Mouse (Mus musculus): ENCODE results near the gene Zfyve27.

The Zfyve27 gene

GRCm38 (mm10) chr19:42237602-42238340 is 74.0 kb downstream of the Zfyve27 start:
- no peak for DNase-seq (ENCODE audit: low spot score)

GRCm38 (mm10) chr19:42238341-42238715 is 74.6 kb downstream of the Zfyve27 start:
- no peak for DNase-seq (ENCODE audit: low spot score)

GRCm38 (mm10) chr19:42240881-42241280 is 77.1 kb downstream of the Zfyve27 start:
- DNase-seq (ENCODE audit: low spot score), result no peak

- no peak for DNase-seq (ENCODE audit: low spot score)
Observed at GRCm38 (mm10) chr19:42243401-42243800, 79.7 kb downstream of the Zfyve27 start.
